Mouse (Mus musculus): Measurements from ENCODE around the gene Hdgfl3.

- TF ChIP-seq ZNF384 (IDR thresholded peaks at IDR 0.05; ENCODE audit: low read depth, low read length), result no peak
- no peak for TF ChIP-seq ZC3H11A (IDR thresholded peaks at IDR 0.05; ENCODE audit: borderline replicate concordance, low read depth, low read length)
Measured at GRCm38 (mm10) chr7:81968451-81968850, 34.2 kb upstream of the Hdgfl3 start.
